ENCODE assay signal across 8 mouse cellular contexts in the genomic region with DNA sequence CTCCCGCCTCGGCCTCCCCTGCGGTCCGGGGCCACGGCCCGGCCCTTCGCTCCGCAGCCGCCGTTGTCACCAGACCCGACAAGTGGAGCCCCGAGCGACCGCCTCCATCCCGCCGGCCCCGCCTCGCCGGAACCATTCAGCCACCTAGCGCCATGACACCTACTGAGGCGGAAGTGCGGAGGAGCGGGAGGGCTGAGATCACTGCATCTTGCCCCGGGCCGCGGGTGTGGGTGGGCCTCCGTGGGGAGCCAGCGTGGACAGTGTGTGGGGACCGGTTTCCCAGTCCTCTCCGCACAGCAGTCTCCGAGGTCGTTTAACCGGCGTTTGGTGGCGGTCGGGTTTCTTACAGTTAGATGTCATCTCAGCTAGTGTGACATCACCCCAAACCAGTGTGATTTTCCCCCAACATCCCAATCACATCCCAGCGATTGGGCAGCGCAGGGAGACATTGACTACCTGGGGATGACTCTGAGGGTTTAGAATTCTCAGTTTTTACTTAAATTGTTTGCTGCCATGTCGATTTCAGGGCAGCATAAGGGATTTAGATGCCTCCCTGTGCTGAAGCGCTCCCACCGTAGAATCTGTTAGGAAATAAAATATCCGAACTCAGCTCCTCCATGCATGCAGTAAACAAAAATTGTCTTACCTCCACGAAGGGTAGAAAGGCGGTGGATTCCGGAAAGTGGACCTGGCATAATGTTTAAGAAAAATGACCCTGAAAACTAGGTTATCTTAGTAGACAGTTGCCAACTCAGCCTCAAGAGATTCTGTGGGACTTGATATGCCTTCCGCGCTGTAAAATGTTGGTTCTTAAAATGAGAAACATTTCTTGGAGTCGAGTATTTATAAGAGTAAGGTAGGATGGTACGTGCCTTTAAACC. TPM values are rescaled to one million over a fixed set of nuclear protein-coding genes. Genes with fewer than 3 reads are reported as not detected.
A peak's percentile ranks its signal among the peaks of the same experiment; 100 is the strongest.
DNase-seq lines count a peak whose midpoint lies in the region; ATAC-seq lines count a peak whose summit lies in the region.

A gene (minus strand): TSS at position 334 of the 881 bp plus-strand sequence.

- WGBS in heart, embryonic 14.5 days, result 8% methylated on average over 49 of the region's 49 CpGs
- WGBS in liver, embryonic 13.5 days (ENCODE audit: insufficient replicate concordance), result 7% methylated on average over 49 of the region's 49 CpGs
- WGBS in stomach, embryonic 16.5 days, result 8% methylated on average over 49 of the region's 49 CpGs

- H3K4me2 ChIP-seq in heart, embryonic 14.5 days (ENCODE audit: low read length), result peak within 1 kb of the TSS; percentile 73
- H3K4me2 ChIP-seq in liver, embryonic 13.5 days, result peak within 1 kb of the TSS; percentile 76
- peak within 1 kb of the TSS; percentile 89 for H3K4me2 ChIP-seq in stomach, embryonic 16.5 days (ENCODE audit: low read depth, low read length)

- H3K4me1 ChIP-seq in heart, embryonic 14.5 days (ENCODE audit: control insufficient read depth in 2 of 2, insufficient read depth in 2 of 2, low read length in 2 of 2), result peaks cover 3 to 26% of the 10 kb centered on the region in 2 experiments
- H3K4me1 ChIP-seq in liver, embryonic 13.5 days (replicated peaks), result peaks cover 75% of the 10 kb centered on the region
- peaks cover 14% of the 10 kb centered on the region for H3K4me1 ChIP-seq in stomach, embryonic 16.5 days (ENCODE audit: control insufficient read depth, insufficient read depth, low read length)

- H3K9me3 ChIP-seq in heart, embryonic 14.5 days (ENCODE audit: control insufficient read depth, low read length), result no peaks in the 10 kb centered on the region
- no peaks in the 10 kb centered on the region for H3K9me3 ChIP-seq in liver, embryonic 13.5 days (replicated peaks)
- no peaks in the 10 kb centered on the region for H3K9me3 ChIP-seq in stomach, embryonic 16.5 days (replicated peaks; ENCODE audit: control insufficient read depth, low read length)

- H3K9ac ChIP-seq in heart, embryonic 14.5 days (ENCODE audit: low read length), result peak within 1 kb of the TSS; percentile 96
- peak within 1 kb of the TSS; percentile 100 for H3K9ac ChIP-seq in liver, embryonic 13.5 days
- peak within 1 kb of the TSS; percentile 85 for H3K9ac ChIP-seq in stomach, embryonic 16.5 days (ENCODE audit: low read length)

- no peaks in the 10 kb centered on the region for H3K27me3 ChIP-seq in heart, embryonic 14.5 days (ENCODE audit: control insufficient read depth, insufficient read depth, low read length)
- no peaks in the 10 kb centered on the region for H3K27me3 ChIP-seq in liver, embryonic 13.5 days
- H3K27me3 ChIP-seq in stomach, embryonic 16.5 days (ENCODE audit: control insufficient read depth, insufficient read depth, low read length), result no peaks in the 10 kb centered on the region

- peak; percentile 94 for DNase-seq in CD4-positive helper T cell, adult 2 months (ENCODE audit: low read depth, low spot score)
- peak; percentile 81 for DNase-seq in brain, embryonic 18.5 days (ENCODE audit: low read depth, low spot score)
- peak; percentile 96 for DNase-seq in kidney, postnatal 14 days
- peak; percentile 90 for DNase-seq in liver, embryonic 13.5 days
- DNase-seq in neural tube, embryonic 10.5 days (ENCODE audit: extremely low spot score, low spot score), result peak; percentile 93

- ATAC-seq in erythroid progenitor cell, adult 5-6 weeks (replicated peaks; ENCODE audit: low FRiP score, poor library complexity, severe bottlenecking), result peak; percentile 90
- ATAC-seq in heart, embryonic 14.5 days (ENCODE audit: insufficient number of reproducible peaks, insufficient read depth, low FRiP score, low read depth), result peak; percentile 94
- peak; percentile 90 for ATAC-seq in liver, embryonic 13.5 days (ENCODE audit: low read depth)
- ATAC-seq in stomach, embryonic 16.5 days (ENCODE audit: insufficient read depth, low FRiP score), result peak; percentile 96

- H3K4me3 ChIP-seq in heart, embryonic 14.5 days (ENCODE audit: control insufficient read depth in 1 of 2, insufficient read depth in 1 of 2, low read depth in 1 of 2, low read length in 2 of 2), result peak within 1 kb of the TSS; percentile 81 to 93
- H3K4me3 ChIP-seq in liver, embryonic 13.5 days (replicated peaks), result peak within 1 kb of the TSS; percentile 99
- peak within 1 kb of the TSS; percentile 95 for H3K4me3 ChIP-seq in stomach, embryonic 16.5 days (replicated peaks; ENCODE audit: low read length)

- no peaks in the 10 kb centered on the region for H3K36me3 ChIP-seq in heart, embryonic 14.5 days (ENCODE audit: control insufficient read depth, insufficient read depth, low read length)
- H3K36me3 ChIP-seq in liver, embryonic 13.5 days, result peaks cover 4% of the 10 kb centered on the region
- H3K36me3 ChIP-seq in stomach, embryonic 16.5 days (ENCODE audit: control insufficient read depth, insufficient read depth, low read length), result no peaks in the 10 kb centered on the region

- H3K27ac ChIP-seq in heart, embryonic 14.5 days (replicated peaks in 1 of 2; ENCODE audit: control insufficient read depth in 1 of 2, insufficient read depth in 1 of 2, low read depth in 2 of 2, low read length in 2 of 2), result peak within 1 kb of the TSS; percentile 80 to 86
- H3K27ac ChIP-seq in liver, embryonic 13.5 days, result peak within 1 kb of the TSS; percentile 96
- peak within 1 kb of the TSS; percentile 75 for H3K27ac ChIP-seq in stomach, embryonic 16.5 days (ENCODE audit: low read length)

RNA-seq across cellular contexts. Expression of the gene that starts here (rescaled TPM):
- total RNA-seq in erythroid progenitor cell, adult 5-6 weeks (2015; ENCODE audit: low replicate concordance), result 303 and 379 TPM in 2 replicates
- 286 and 299 TPM in 2 replicates for total RNA-seq in erythroid progenitor cell, adult 5-6 weeks (2017; ENCODE audit: low replicate concordance)
- polyA plus RNA-seq in heart, embryonic 14.5 days (2014; fragmentation: Nextera tagmentation; extraction: Ambion mirVana), result 14.4 and 15.3 TPM in 2 replicates
- 12.8 and 14.2 TPM in 2 replicates for polyA plus RNA-seq in liver, embryonic 13.5 days (2015; fragmentation: Nextera tagmentation; extraction: Ambion mirVana)
- 10.9 and 11.3 TPM in 2 replicates for polyA plus RNA-seq in stomach, embryonic 16.5 days (2015; fragmentation: Nextera tagmentation; extraction: Ambion mirVana)

Comparison
In these comparisons a context has a peak if more than half of its experiments do, and no peak if none do; other contexts are left out.
1. Peak in every context shown above with its lines: DNase-seq, ATAC-seq, H3K4me3 ChIP-seq and H3K27ac ChIP-seq.